Mouse (Mus musculus) testis, adult 2 months (tissue): ENCODE data around the gene Kirrel3.

ENCODE experiments used
- CTCF ChIP-seq: fragments of 200-500 bp; IDR thresholded peaks from 2 replicates; pipeline ENCODE4 v1.5.1; 2012; ENCODE audit warnings: low read depth, mild to moderate bottlenecking, inconsistent platforms, low read length, moderate library complexity; ENCODE audit not compliant: control insufficient read depth, insufficient read depth, insufficient replicate concordance
- POLR2A ChIP-seq: fragments of 200-500 bp; IDR thresholded peaks from 2 replicates; pipeline ENCODE4 v1.6.1; 2012; ENCODE audit warnings: low read depth, mild to moderate bottlenecking, inconsistent platforms, low read length, moderate library complexity; ENCODE audit not compliant: control insufficient read depth

- TF ChIP-seq CTCF (no peak), POLR2A (no peak)
Observed at GRCm38 (mm10) chr9:34781356-34781755, 295.7 kb downstream of the Kirrel3 start.
